Mouse (Mus musculus) gastrocnemius, postnatal 36 days (tissue): ENCODE measurements at regions not wholly inside any gene's neighbourhood (a gene's known extent, or its start where the extent isn't known, plus 50 kb on each side); places are given as distances from the start of the nearest gene placed in this dataset.

Experiments
- DNase-seq, 2 experiments: peaks; one replicate each; pipeline ENCODE4 v3.0.0; 2022
- intact Hi-C: fragments of 180-260 bp; cut with DNase I; formaldehyde crosslinking; loops from one replicate; pipeline ENCODE4 v1.15.1; 2025

GRCm38 (mm10) chr13:11092911-11093310 lies 732.3 kb upstream of the Chrm3 start:
- no peak for DNase-seq
- intact Hi-C loops, result no loop called here
